Mouse (Mus musculus): ENCODE results near the gene Itgb7.
A peak's percentile ranks its signal among the peaks of the same experiment; 100 is the strongest.

Gene Itgb7

GRCm38 (mm10) chr15:102231748-102232147 lies at the start of gene Itgb7:
Itgb7 (minus strand) TSS chr15:102231944.
- no peak for DNase-seq (ENCODE audit: low spot score)

- DNase-seq (ENCODE audit: low spot score), result no peak
These were observed 48.9 kb upstream of the Itgb7 start for GRCm38 (mm10) chr15:102280623-102281022.

GRCm38 (mm10) chr15:102279783-102280520 lies 48.2 kb upstream of the Itgb7 start:
- DNase-seq (ENCODE audit: low spot score), result no peak

GRCm38 (mm10) chr15:102279092-102279782 lies 47.5 kb upstream of the Itgb7 start, which contains the start of gene Mfsd5:
Mfsd5 (plus strand) TSS chr15:102279454.
- DNase-seq (ENCODE audit: low spot score), result peak; percentile 84

- no peak for DNase-seq (ENCODE audit: low spot score)
These were observed 47.0 kb upstream of the Itgb7 start for GRCm38 (mm10) chr15:102278726-102279091.

- no peak for DNase-seq (ENCODE audit: low spot score)
These were observed 42.4 kb upstream of the Itgb7 start for GRCm38 (mm10) chr15:102273982-102274716.

- no peak for DNase-seq (ENCODE audit: low spot score)
These were observed 39.7 kb upstream of the Itgb7 start for GRCm38 (mm10) chr15:102271441-102271840.

GRCm38 (mm10) chr15:102270274-102270960 lies 38.7 kb upstream of the Itgb7 start, which contains the start of gene Gm9918:
Gm9918 (plus strand) TSS chr15:102270563.
- no peak for DNase-seq (ENCODE audit: low spot score)

GRCm38 (mm10) chr15:102265548-102265947 lies 33.8 kb upstream of the Itgb7 start:
- DNase-seq (ENCODE audit: low spot score), result no peak

- DNase-seq (ENCODE audit: low spot score), result no peak
These were observed 31.3 kb upstream of the Itgb7 start for GRCm38 (mm10) chr15:102263037-102263436.

- no peak for DNase-seq (ENCODE audit: low spot score)
These were observed 30.8 kb upstream of the Itgb7 start for GRCm38 (mm10) chr15:102262582-102262981.

- no peak for DNase-seq (ENCODE audit: low spot score)
These were observed 27.0 kb upstream of the Itgb7 start for GRCm38 (mm10) chr15:102258581-102259253.

- DNase-seq (ENCODE audit: low spot score), result no peak
These were observed 26.3 kb upstream of the Itgb7 start for GRCm38 (mm10) chr15:102258076-102258470.

- peak; percentile 36 for DNase-seq (ENCODE audit: low spot score)
These were observed 25.7 kb upstream of the Itgb7 start, which contains the start of gene Rarg for GRCm38 (mm10) chr15:102257202-102258075. Rarg (minus strand) TSS chr15:102257517.

GRCm38 (mm10) chr15:102256431-102257201 lies 24.9 kb upstream of the Itgb7 start:
- DNase-seq (ENCODE audit: low spot score), result no peak

- DNase-seq (ENCODE audit: low spot score), result no peak
These were observed 24.0 kb upstream of the Itgb7 start for GRCm38 (mm10) chr15:102255547-102256255.

GRCm38 (mm10) chr15:102250521-102250920 lies 18.8 kb upstream of the Itgb7 start:
- DNase-seq (ENCODE audit: low spot score), result no peak

- DNase-seq (ENCODE audit: low spot score), result no peak
These were observed 18.2 kb upstream of the Itgb7 start for GRCm38 (mm10) chr15:102249967-102250366.

- no peak for DNase-seq (ENCODE audit: low spot score)
These were observed 17.5 kb upstream of the Itgb7 start for GRCm38 (mm10) chr15:102249251-102249691.
